ENCODE assay signal across 8 mouse cellular contexts in the genomic region with DNA sequence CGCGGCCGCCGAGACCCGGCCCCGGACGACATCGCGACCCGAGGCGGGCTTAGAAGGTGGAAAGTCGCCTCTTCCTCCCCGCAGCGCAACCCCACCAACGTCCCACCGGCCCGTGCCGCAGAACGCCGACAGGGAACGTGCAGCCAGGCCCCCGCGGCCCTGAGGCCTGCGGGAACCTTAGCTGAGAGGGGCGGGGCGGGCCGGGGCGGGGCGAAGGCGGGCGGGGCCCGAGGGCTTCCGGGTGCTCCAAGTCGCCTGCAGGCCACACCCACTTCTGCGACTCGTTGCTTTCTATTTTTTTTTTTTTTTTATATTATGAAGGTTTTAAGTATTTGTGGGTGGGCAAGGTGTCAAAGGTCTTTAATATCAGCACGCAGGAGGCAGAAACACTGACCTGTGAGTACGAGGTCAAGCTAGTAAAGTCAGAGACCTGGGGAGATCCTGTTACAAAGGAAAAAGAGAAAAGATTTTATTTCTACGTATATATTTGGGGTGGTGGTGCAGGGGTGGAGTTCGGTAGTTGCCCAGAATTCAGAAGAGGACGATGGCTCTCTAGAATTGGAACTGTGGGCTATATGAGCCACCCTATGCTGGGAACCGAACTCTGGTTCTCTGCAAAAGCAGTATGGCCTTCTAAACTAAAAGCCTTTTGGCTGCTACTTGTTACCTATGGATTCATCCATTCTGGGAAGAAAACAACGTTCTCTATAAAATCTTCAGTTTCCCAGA. TPM values are rescaled to one million over a fixed set of nuclear protein-coding genes. Genes with fewer than 3 reads are reported as not detected.
DNase-seq lines count a peak whose midpoint lies in the region; ATAC-seq and TF ChIP-seq lines count a peak whose summit lies in the region.

No protein-coding gene starts in this region.

- peak in 1 of 2 experiments; percentile 32 for DNase-seq in layer of hippocampus, adult 2 months (ENCODE audit: low spot score in 2 of 2)
- no peak for DNase-seq in layer of hippocampus, postnatal 36 days
- DNase-seq in adrenal gland, postnatal 36 days, result peak; percentile 69 to 85
- DNase-seq in hindbrain, embryonic 10.5 days (ENCODE audit: low spot score), result peak; percentile 88
- peak; percentile 41 to 49 for DNase-seq in left cerebral cortex, postnatal 25 days (ENCODE audit: low spot score in 2 of 2)
- DNase-seq in right cerebral cortex, postnatal 4 days, result peak; percentile 61

- H3K36me3 ChIP-seq in hindbrain, embryonic 10.5 days, result peaks cover 23% of the 10 kb centered on the region

- no peaks in the 10 kb centered on the region for H3K27me3 ChIP-seq in hindbrain, embryonic 10.5 days (ENCODE audit: insufficient read depth, poor library complexity, severe bottlenecking)

- H3K4me3 ChIP-seq in layer of hippocampus, adult 2 months, result peak overlapping the region; percentile 85
- H3K4me3 ChIP-seq in hindbrain, embryonic 10.5 days, result peak overlapping the region; percentile 88

- H3K27ac ChIP-seq in layer of hippocampus, adult 2 months, result peak overlapping the region; percentile 89
- H3K27ac ChIP-seq in hindbrain, embryonic 10.5 days, result peak overlapping the region; percentile 95

- peaks cover 10% of the 10 kb centered on the region for H3K4me1 ChIP-seq in hindbrain, embryonic 10.5 days (replicated peaks)

- 5% methylated on average over 43 of the region's 43 CpGs for WGBS in hindbrain, embryonic 10.5 days

- no peak for TF ChIP-seq CTCF in layer of hippocampus, adult 2 months (conservative IDR thresholded peaks at IDR 0.05)

- peak; percentile 86 for ATAC-seq in erythroid progenitor cell, adult 5-6 weeks (replicated peaks; ENCODE audit: low FRiP score, poor library complexity, severe bottlenecking)
- peak; percentile 78 for ATAC-seq in megakaryocyte progenitor cell, adult 5-6 weeks (replicated peaks; ENCODE audit: poor library complexity)

- no peaks in the 10 kb centered on the region for H3K9me3 ChIP-seq in hindbrain, embryonic 10.5 days

- intact Hi-C loops in left cerebral cortex, postnatal 25 days (cut with DNase I), result no loop called here

RNA-seq across cellular contexts. Expression of gene Rp9, which starts 1.2 kb away (rescaled TPM):
- 10 to 100 TPM; 34.3 to 34.5 TPM for total RNA-seq in layer of hippocampus, adult 2 months (2021)
- 10 to 100 TPM; 29.9 to 33.1 TPM for total RNA-seq in layer of hippocampus, postnatal 36 days (2021)
- 10 to 100 TPM; 29.0 to 42.6 TPM for total RNA-seq in adrenal gland, postnatal 36 days (2021)
- total RNA-seq in erythroid progenitor cell, adult 5-6 weeks (2015; ENCODE audit: low replicate concordance), result 41.8 and 71.3 TPM in 2 replicates
- total RNA-seq in erythroid progenitor cell, adult 5-6 weeks (2017; ENCODE audit: low replicate concordance), result 16.9 and 65.2 TPM in 2 replicates
- 46.5 and 49.1 TPM in 2 replicates for polyA plus RNA-seq in hindbrain, embryonic 10.5 days (2016; fragmentation: Nextera tagmentation; extraction: Ambion mirVana)
- 10 to 100 TPM; 40.0 to 40.1 TPM for total RNA-seq in left cerebral cortex, postnatal 25 days (2021)
- total RNA-seq in megakaryocyte progenitor cell, adult 5-6 weeks (2015), result 129 and 142 TPM in 2 replicates
- total RNA-seq in megakaryocyte progenitor cell, adult 5-6 weeks (2017), result 178 and 208 TPM in 2 replicates

RNA-seq across cellular contexts. Expression of gene Bbs9, which starts 7.2 kb away (rescaled TPM):
- 10 to 100 TPM; 21.0 to 26.6 TPM for total RNA-seq in layer of hippocampus, adult 2 months (2021)
- total RNA-seq in layer of hippocampus, postnatal 36 days (2021), result 10 to 100 TPM; 22.8 to 24.5 TPM
- total RNA-seq in adrenal gland, postnatal 36 days (2021), result 10 to 100 TPM; 13.2 to 13.4 TPM
- total RNA-seq in erythroid progenitor cell, adult 5-6 weeks (2015; ENCODE audit: low replicate concordance), result 6.7 and 14.4 TPM in 2 replicates
- 7.2 and 9.8 TPM in 2 replicates for total RNA-seq in erythroid progenitor cell, adult 5-6 weeks (2017; ENCODE audit: low replicate concordance)
- 15.0 and 16.0 TPM in 2 replicates for polyA plus RNA-seq in hindbrain, embryonic 10.5 days (2016; fragmentation: Nextera tagmentation; extraction: Ambion mirVana)
- total RNA-seq in left cerebral cortex, postnatal 25 days (2021), result 10 to 100 TPM; 27.8 to 28.6 TPM
- 16.9 and 20.8 TPM in 2 replicates for total RNA-seq in megakaryocyte progenitor cell, adult 5-6 weeks (2015)
- total RNA-seq in megakaryocyte progenitor cell, adult 5-6 weeks (2017), result 18.9 and 21.3 TPM in 2 replicates

RNA-seq across cellular contexts. Expression of gene Gm17545, which starts 14.2 kb away (rescaled TPM):
- total RNA-seq in layer of hippocampus, adult 2 months (2021), result not detected
- not detected for total RNA-seq in layer of hippocampus, postnatal 36 days (2021)
- total RNA-seq in adrenal gland, postnatal 36 days (2021), result not detected
- total RNA-seq in erythroid progenitor cell, adult 5-6 weeks (2015; ENCODE audit: low replicate concordance), result not detected in 2 replicates
- total RNA-seq in erythroid progenitor cell, adult 5-6 weeks (2017; ENCODE audit: low replicate concordance), result not detected in 2 replicates
- not detected in 2 replicates for polyA plus RNA-seq in hindbrain, embryonic 10.5 days (2016; fragmentation: Nextera tagmentation; extraction: Ambion mirVana)
- total RNA-seq in left cerebral cortex, postnatal 25 days (2021), result not detected
- not detected in 2 replicates for total RNA-seq in megakaryocyte progenitor cell, adult 5-6 weeks (2015)
- not detected in 2 replicates for total RNA-seq in megakaryocyte progenitor cell, adult 5-6 weeks (2017)

RNA-seq across cellular contexts. Expression of gene 9530077C05Rik, which starts 57.0 kb away (rescaled TPM):
- total RNA-seq in layer of hippocampus, adult 2 months (2021), result 1 to 10 TPM; 7.6 to 9.6 TPM
- total RNA-seq in layer of hippocampus, postnatal 36 days (2021), result 1 to 10 TPM; 7.1 to 7.8 TPM
- total RNA-seq in adrenal gland, postnatal 36 days (2021), result 1 to 10 TPM; 6.6 TPM
- total RNA-seq in erythroid progenitor cell, adult 5-6 weeks (2015; ENCODE audit: low replicate concordance), result 4.7 and 31.4 TPM in 2 replicates
- 5.1 and 6.7 TPM in 2 replicates for total RNA-seq in erythroid progenitor cell, adult 5-6 weeks (2017; ENCODE audit: low replicate concordance)
- 9.3 and 9.4 TPM in 2 replicates for polyA plus RNA-seq in hindbrain, embryonic 10.5 days (2016; fragmentation: Nextera tagmentation; extraction: Ambion mirVana)
- total RNA-seq in left cerebral cortex, postnatal 25 days (2021), result 1 to 10 TPM; 7.4 to 8.4 TPM
- total RNA-seq in megakaryocyte progenitor cell, adult 5-6 weeks (2015), result 2.1 and 2.5 TPM in 2 replicates
- total RNA-seq in megakaryocyte progenitor cell, adult 5-6 weeks (2017), result 2.2 and 5.4 TPM in 2 replicates

Comparison
In these comparisons a context has a peak if more than half of its experiments do, and no peak if none do; other contexts are left out.
1. DNase-seq: peak in adrenal gland, postnatal 36 days (2 of 2), hindbrain, embryonic 10.5 days (single experiment), left cerebral cortex, postnatal 25 days (2 of 2) and right cerebral cortex, postnatal 4 days (single experiment); none in layer of hippocampus, postnatal 36 days (0 of 2).